Comparison of ENCODE assay signal across 28 mouse cellular contexts in genomic region chr6:136493910-136494751, GRCm38 (mm10). TPM values are rescaled to one million over a fixed set of nuclear protein-coding genes. Genes with fewer than 3 reads are reported as not detected.
DNase-seq lines count a peak whose midpoint lies in the region; ATAC-seq and TF ChIP-seq lines count a peak whose summit lies in the region.
"Had no signal": no experiment of that assay in that cellular context is flagged by ENCODE, and none has a peak within 500 bp of the region (broad histone marks: within the 10 kb centered on the region; RNA-seq: fewer than 3 reads in every experiment).

No protein-coding gene starts in this region.

- H3K9me3 ChIP-seq in forebrain, embryonic 11.5 days (ENCODE audit: control insufficient read depth, low read length): no peaks in the 10 kb centered on the region
- H3K9me3 ChIP-seq in forebrain, embryonic 10.5 days: no peaks in the 10 kb centered on the region
- H3K9me3 ChIP-seq in kidney, embryonic 16.5 days (ENCODE audit: low read length): no peaks in the 10 kb centered on the region
- no peaks in the 10 kb centered on the region for H3K9me3 ChIP-seq in lung, postnatal 0 days (ENCODE audit: low read length)
- H3K9me3 ChIP-seq: forebrain, embryonic 13.5 days; midbrain, embryonic 15.5 days; neural tube, embryonic 13.5 days had no signal

- no peak overlapping the region for H3K27ac ChIP-seq in forebrain, embryonic 11.5 days (ENCODE audit: low read depth, low read length)
- no peak overlapping the region for H3K27ac ChIP-seq in forebrain, embryonic 10.5 days
- no peak overlapping the region for H3K27ac ChIP-seq in kidney, embryonic 16.5 days (ENCODE audit: low read length)
- no peak overlapping the region for H3K27ac ChIP-seq in lung, postnatal 0 days (ENCODE audit: low read length)
- H3K27ac ChIP-seq: forebrain, embryonic 13.5 days; hindbrain, postnatal 0 days; macrophage; midbrain, embryonic 15.5 days; neural tube, embryonic 13.5 days had no signal

- no peak for TF ChIP-seq EP300 in lung, postnatal 0 days (IDR thresholded peaks at IDR 0.05)

- no peak for TF ChIP-seq CTCF in lung, postnatal 0 days (IDR thresholded peaks at IDR 0.05)

- no peak overlapping the region for H3K4me2 ChIP-seq in forebrain, embryonic 11.5 days (ENCODE audit: low read depth, low read length, severe bottlenecking)
- H3K4me2 ChIP-seq in kidney, embryonic 16.5 days (replicated peaks; ENCODE audit: low read depth, low read length): no peak overlapping the region
- no peak overlapping the region for H3K4me2 ChIP-seq in lung, postnatal 0 days (replicated peaks; ENCODE audit: low read depth, low read length)
- H3K4me2 ChIP-seq: forebrain, embryonic 13.5 days; heart, embryonic 11.5 days; midbrain, embryonic 15.5 days; neural tube, embryonic 13.5 days had no signal

- WGBS in forebrain, embryonic 11.5 days: 91% methylated on average over 12 of the region's 12 CpGs
- WGBS in forebrain, embryonic 10.5 days: 93% methylated on average over 12 of the region's 12 CpGs
- 86% methylated on average over 12 of the region's 12 CpGs for WGBS in kidney, embryonic 16.5 days
- 80% methylated on average over 12 of the region's 12 CpGs for WGBS in lung, postnatal 0 days

- no peak overlapping the region for H3K9ac ChIP-seq in forebrain, embryonic 11.5 days (ENCODE audit: low read length)
- H3K9ac ChIP-seq in kidney, embryonic 16.5 days (replicated peaks; ENCODE audit: low read length): no peak overlapping the region
- H3K9ac ChIP-seq in lung, postnatal 0 days (replicated peaks; ENCODE audit: low read depth): no peak overlapping the region
- H3K9ac ChIP-seq: forebrain, embryonic 13.5 days; liver, postnatal 0 days; midbrain, embryonic 15.5 days; neural tube, embryonic 13.5 days had no signal

- no peak for DNase-seq in forebrain, embryonic 11.5 days (ENCODE audit: low spot score)
- no peak for DNase-seq in forebrain, embryonic 10.5 days (ENCODE audit: extremely low spot score, low spot score)
- no peak for DNase-seq in kidney, adult 11 months
- peak; percentile 49 for DNase-seq in lung, postnatal 0 days (ENCODE audit: low spot score)
- DNase-seq in lung, postnatal 14 days: no peak
- no peak for DNase-seq in adipocyte (ENCODE audit: low spot score)
- DNase-seq: cerebellum, adult 11 months; cerebellum, adult 9-11 months; gastrocnemius, postnatal 36 days; heart, postnatal 10 days; kidney, adult 18-20 months; kidney, postnatal 25 days; layer of hippocampus, postnatal 36 days; liver; liver, postnatal 0 days; retina, postnatal 1 day; right cerebral cortex, postnatal 25 days; spleen, adult 18-20 months; thymus, adult 2 months; thymus, postnatal 4 days had no signal

- H3K4me1 ChIP-seq in forebrain, embryonic 11.5 days (replicated peaks; ENCODE audit: control insufficient read depth, insufficient read depth, low read length): no peaks in the 10 kb centered on the region
- peaks cover 8% of the 10 kb centered on the region for H3K4me1 ChIP-seq in forebrain, embryonic 10.5 days
- H3K4me1 ChIP-seq in kidney, embryonic 16.5 days (ENCODE audit: insufficient read depth, low read length): no peaks in the 10 kb centered on the region
- H3K4me1 ChIP-seq in lung, postnatal 0 days (ENCODE audit: insufficient read depth, low read depth, low read length): no peaks in the 10 kb centered on the region
- H3K4me1 ChIP-seq: forebrain, embryonic 13.5 days; midbrain, embryonic 15.5 days; neural tube, embryonic 13.5 days had no signal

- 0 out of 2 replicates have a peak, but pooled peaks have one; percentile 7 for ATAC-seq in forebrain, embryonic 11.5 days (replicated peaks; ENCODE audit: low FRiP score)
- peak; percentile 66; the same call in 1 of the 2 replicates for ATAC-seq in kidney, embryonic 16.5 days (ENCODE audit: low FRiP score, low TSS enrichment)
- ATAC-seq in lung, postnatal 0 days: peak; percentile 16; the same call in 1 of the 2 replicates
- ATAC-seq: forebrain, embryonic 13.5 days; hindbrain, postnatal 0 days; liver, postnatal 0 days; midbrain, embryonic 15.5 days had no signal

- no peaks in the 10 kb centered on the region for H3K36me3 ChIP-seq in forebrain, embryonic 11.5 days (ENCODE audit: control insufficient read depth, insufficient read depth, low read length)
- no peaks in the 10 kb centered on the region for H3K36me3 ChIP-seq in forebrain, embryonic 10.5 days (replicated peaks)
- no peaks in the 10 kb centered on the region for H3K36me3 ChIP-seq in kidney, embryonic 16.5 days (ENCODE audit: insufficient read depth, low read length)
- no peaks in the 10 kb centered on the region for H3K36me3 ChIP-seq in lung, postnatal 0 days (ENCODE audit: insufficient read depth, low read length)
- H3K36me3 ChIP-seq: midbrain, embryonic 15.5 days; neural tube, embryonic 13.5 days had no signal

- H3K4me3 ChIP-seq in forebrain, embryonic 11.5 days (ENCODE audit: low read depth, low read length): no peak overlapping the region
- H3K4me3 ChIP-seq in forebrain, embryonic 10.5 days: no peak overlapping the region
- H3K4me3 ChIP-seq in kidney, embryonic 16.5 days (ENCODE audit: low read length): no peak overlapping the region
- no peak overlapping the region for H3K4me3 ChIP-seq in lung, postnatal 0 days (ENCODE audit: low read depth, low read length)
- H3K4me3 ChIP-seq: forebrain, embryonic 13.5 days; midbrain, embryonic 15.5 days; myocyte; neural tube, embryonic 13.5 days had no signal

- no peaks in the 10 kb centered on the region for H3K27me3 ChIP-seq in forebrain, embryonic 11.5 days (ENCODE audit: control insufficient read depth, insufficient read depth, low read length)
- H3K27me3 ChIP-seq in forebrain, embryonic 10.5 days (ENCODE audit: poor library complexity, severe bottlenecking): no peaks in the 10 kb centered on the region
- H3K27me3 ChIP-seq in kidney, embryonic 16.5 days (ENCODE audit: insufficient read depth, low read length): no peaks in the 10 kb centered on the region
- no peaks in the 10 kb centered on the region for H3K27me3 ChIP-seq in lung, postnatal 0 days (replicated peaks; ENCODE audit: insufficient read depth, low read length)
- H3K27me3 ChIP-seq: forebrain, embryonic 13.5 days; midbrain, embryonic 15.5 days; neural tube, embryonic 13.5 days had no signal

RNA-seq across cellular contexts. Expression of gene Atf7ip, which starts 11.8 kb away (rescaled TPM):
- 57.8 and 66.6 TPM in 2 replicates for polyA plus RNA-seq in forebrain, embryonic 11.5 days (2014; fragmentation: Nextera tagmentation; extraction: Ambion mirVana)
- polyA plus RNA-seq in forebrain, embryonic 10.5 days (2016; fragmentation: Nextera tagmentation; extraction: Ambion mirVana): 44.2 and 46.7 TPM in 2 replicates
- polyA plus RNA-seq in kidney, embryonic 16.5 days (2015; fragmentation: Nextera tagmentation; extraction: Ambion mirVana): 38.0 and 41.0 TPM in 2 replicates
- 13.9 and 14.9 TPM in 2 replicates for polyA plus RNA-seq in lung, postnatal 0 days (2015; fragmentation: Nextera tagmentation; extraction: Ambion mirVana)

Comparison
In these comparisons a context has a peak if more than half of its experiments do, and no peak if none do; other contexts are left out.
1. ATAC-seq: peak in every context shown above with its lines; median percentile 66 in kidney, embryonic 16.5 days; 16 in lung, postnatal 0 days; 7 in forebrain, embryonic 11.5 days.